Mouse (Mus musculus) hindbrain, embryonic 14.5 days (tissue): ENCODE data around the gene Zcchc14. TPM values are rescaled to one million over a fixed set of nuclear protein-coding genes. Genes with fewer than 3 reads are reported as not detected.
"Not testable (repeated sequence)": the region's sequence is repeated elsewhere in the genome, so short reads cannot be mapped to it uniquely, and the experiment has no call there.

Source experiments
- ATAC-seq: fragments of 200-750 bp; cut with Nextera tagmentation; 2 replicates; pipeline ENCODE4 v1.8.0; 2017; ENCODE audit warnings: moderate number of reproducible peaks, mild to moderate bottlenecking, moderate TSS enrichment, moderate library complexity; ENCODE audit not compliant: low FRiP score
- DNase-seq: peaks from one replicate; pipeline ENCODE4 v3.0.0-alpha.2; 2015; ENCODE audit warnings: low spot score
- H3K27ac ChIP-seq: fragments of 300-500 bp; sonication (generic); 2 replicates; pipeline ENCODE4 v1.5.1; 2014; ENCODE audit warnings: mild to moderate bottlenecking, moderate library complexity
- H3K27me3 ChIP-seq: fragments of 300-500 bp; sonication (generic); 2 replicates; pipeline ENCODE4 v1.6.1; 2014; ENCODE audit warnings: mild to moderate bottlenecking, low read length, mixed read lengths; ENCODE audit not compliant: control insufficient read depth, insufficient read depth
- H3K36me3 ChIP-seq: fragments of 300-500 bp; sonication (generic); replicated peaks from 2 replicates; pipeline ENCODE4 v1.6.1; 2014; ENCODE audit not compliant: control insufficient read depth, insufficient read depth
- H3K4me1 ChIP-seq: fragments of 300-500 bp; sonication (generic); replicated peaks from 2 replicates; pipeline ENCODE4 v1.6.1; 2014; ENCODE audit warnings: antibody characterized with exemption, low read length, mixed read lengths; ENCODE audit not compliant: control insufficient read depth, insufficient read depth
- H3K4me2 ChIP-seq: fragments of 300-500 bp; sonication (generic); replicated peaks from 2 replicates; pipeline ENCODE4 v1.6.1; 2014; ENCODE audit warnings: mild to moderate bottlenecking, moderate library complexity
- H3K4me3 ChIP-seq: fragments of 300-500 bp; sonication (generic); replicated peaks from 2 replicates; pipeline ENCODE4 v1.5.1; 2014; ENCODE audit warnings: mild to moderate bottlenecking, low read length
- H3K9ac ChIP-seq: fragments of 300-500 bp; sonication (generic); 2 replicates; pipeline ENCODE4 v1.6.1; 2014
- H3K9me3 ChIP-seq: fragments of 300-500 bp; sonication (generic); 2 replicates; pipeline ENCODE4 v1.6.1; 2016; ENCODE audit warnings: low read length; ENCODE audit not compliant: control insufficient read depth
- WGBS: fragments of 180-500 bp; shearing (Covaris S2); extraction: QIAGEN DNeasy Blood & Tissue Kit; methylation state at CpG from one replicate; pipeline ENCODE4 v1.1.7; 2014; 5-methylcytosine and 5-hydroxymethylcytosine counted together
- polyA plus RNA-seq: library from polyadenylated mRNA; unstranded; fragments of >200 nt; fragmentation: Nextera tagmentation; extraction: Ambion mirVana; gene quantifications from 2 replicates; pipeline ENCODE4 v1.2.1, GENCODE M21; 2014

Zcchc14 gene
- polyA plus RNA-seq, 1 experiment from 2014 or later: 35.6 TPM

DNA sequence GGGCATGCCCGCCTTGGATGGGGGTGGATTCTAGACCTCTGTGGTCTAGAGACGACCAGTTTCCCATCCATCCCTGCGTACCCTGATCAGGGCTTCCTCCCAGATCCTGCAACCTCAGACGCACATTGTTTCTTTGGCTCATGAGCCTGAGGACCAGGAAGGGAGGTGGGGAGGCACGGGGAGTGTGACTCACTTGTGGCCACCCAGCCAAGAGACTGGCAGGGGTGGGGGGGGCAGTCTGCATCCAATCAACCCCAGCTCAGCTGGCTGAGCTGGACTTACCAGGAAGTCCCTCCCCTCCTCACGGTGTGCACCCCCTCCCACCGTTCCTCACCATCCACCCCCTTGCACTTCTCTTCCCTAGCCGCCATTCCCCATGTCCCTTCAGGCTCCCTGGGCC is 16.5 kb upstream of the Zcchc14 start:
- Histone ChIP-seq H3K27me3 (no peaks in the 10 kb centered on the region), H3K27ac (peak overlapping the region; percentile 26; the same call in 1 of the 2 replicates), H3K4me2 (peak overlapping the region; percentile 15; the same call in 1 of the 2 replicates), H3K4me3 (no peak overlapping the region), H3K9me3 (no peaks in the 10 kb centered on the region), H3K9ac (0 out of 2 replicates have a peak overlapping the region, but pooled peaks have one; percentile 9), H3K4me1 (peaks cover 20% of the 10 kb centered on the region), H3K36me3 (no peaks in the 10 kb centered on the region)
- ATAC-seq (no peak), DNase-seq (no peak)
- 21% methylated on average over 8 of the region's 8 CpGs for WGBS

DNA sequence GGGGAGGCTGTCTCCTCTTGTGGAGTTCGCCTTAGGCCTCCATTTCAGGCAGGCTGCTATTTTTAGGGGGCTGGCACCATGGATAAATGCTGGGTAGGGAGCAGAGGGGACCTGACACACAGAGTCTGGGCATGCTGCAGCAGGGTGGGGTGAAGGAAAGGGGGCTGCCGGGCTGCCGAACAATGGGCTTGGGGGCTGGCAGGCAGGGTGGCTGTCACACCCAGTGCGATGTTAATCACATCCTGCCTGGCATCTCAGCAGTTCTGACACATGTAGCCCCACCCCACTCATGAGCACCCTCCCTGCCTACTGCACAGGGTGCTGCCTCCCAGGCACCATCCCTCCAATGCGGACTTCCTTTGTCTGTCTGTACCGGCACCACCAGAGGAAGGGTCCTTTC is 15.9 kb upstream of the Zcchc14 start:
- H3K27me3 ChIP-seq: no peaks in the 10 kb centered on the region
- no peak for DNase-seq
- peak; percentile 21; the same call in 1 of the 2 replicates for ATAC-seq

DNA sequence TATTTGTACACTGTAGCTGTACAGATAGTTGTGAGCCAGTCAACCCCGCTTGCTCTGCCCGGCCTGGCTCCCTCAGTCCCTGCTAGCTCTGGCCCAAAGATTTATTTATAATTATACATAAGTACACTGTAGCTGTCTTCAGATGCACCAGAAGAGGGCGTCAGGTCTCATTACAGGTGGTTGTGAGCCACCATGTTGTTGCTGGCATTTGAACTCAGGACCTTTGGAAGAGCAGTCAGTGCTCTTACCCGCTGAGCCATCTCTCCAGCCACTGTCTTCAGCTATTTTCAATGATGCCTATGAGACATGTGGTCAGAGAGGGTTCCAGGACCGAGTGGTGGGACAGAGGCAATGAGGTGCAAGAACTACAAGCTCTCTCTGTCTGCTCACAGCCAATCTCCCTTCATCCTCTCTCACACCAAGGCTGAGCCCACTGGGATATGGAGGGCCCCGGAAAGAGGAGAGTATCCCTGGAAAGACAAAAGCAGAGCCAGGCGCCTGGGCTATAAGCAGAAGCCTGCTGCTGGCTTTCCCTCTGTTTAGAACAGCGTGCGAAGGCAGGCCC is 15.3 kb upstream of the Zcchc14 start:
- DNase-seq, H3K27ac ChIP-seq, H3K9me3 ChIP-seq, H3K36me3 ChIP-seq, ATAC-seq, H3K4me2 ChIP-seq, H3K27me3 ChIP-seq, H3K9ac ChIP-seq, H3K4me3 ChIP-seq: not testable (repeated sequence)
- H3K4me1 ChIP-seq: peaks cover 20% of the 10 kb centered on the region
- 74% methylated on average over 9 of the region's 9 CpGs for WGBS

More for the DNA sequence above, 15.9 kb upstream of the Zcchc14 start:
- H3K4me2 ChIP-seq: no peak overlapping the region
- no peak overlapping the region for H3K4me3 ChIP-seq
- no peaks in the 10 kb centered on the region for H3K9me3 ChIP-seq
- WGBS: 41% methylated on average over 6 of the region's 6 CpGs
- no peaks in the 10 kb centered on the region for H3K36me3 ChIP-seq
- peak overlapping the region; percentile 26; the same call in 1 of the 2 replicates for H3K27ac ChIP-seq
- 0 out of 2 replicates have a peak overlapping the region, but pooled peaks have one; percentile 9 for H3K9ac ChIP-seq
- peaks cover 20% of the 10 kb centered on the region for H3K4me1 ChIP-seq

- H3K4me2 ChIP-seq: peak overlapping the region; percentile 27
- no peak overlapping the region for H3K4me3 ChIP-seq
- peak overlapping the region; percentile 32 for H3K9ac ChIP-seq
- peak; percentile 59; the same call in 1 of the 2 replicates for ATAC-seq
- peaks cover 20% of the 10 kb centered on the region for H3K4me1 ChIP-seq
- WGBS: 5% methylated on average over 16 of the region's 16 CpGs
- H3K27ac ChIP-seq: peak overlapping the region; percentile 59
- H3K36me3 ChIP-seq: no peaks in the 10 kb centered on the region
- peak; percentile 62 for DNase-seq
- no peaks in the 10 kb centered on the region for H3K27me3 ChIP-seq
- H3K9me3 ChIP-seq: no peaks in the 10 kb centered on the region
Measured at GRCm38 (mm10) chr8:121665329-121665728, 12.6 kb upstream of the Zcchc14 start.

DNA sequence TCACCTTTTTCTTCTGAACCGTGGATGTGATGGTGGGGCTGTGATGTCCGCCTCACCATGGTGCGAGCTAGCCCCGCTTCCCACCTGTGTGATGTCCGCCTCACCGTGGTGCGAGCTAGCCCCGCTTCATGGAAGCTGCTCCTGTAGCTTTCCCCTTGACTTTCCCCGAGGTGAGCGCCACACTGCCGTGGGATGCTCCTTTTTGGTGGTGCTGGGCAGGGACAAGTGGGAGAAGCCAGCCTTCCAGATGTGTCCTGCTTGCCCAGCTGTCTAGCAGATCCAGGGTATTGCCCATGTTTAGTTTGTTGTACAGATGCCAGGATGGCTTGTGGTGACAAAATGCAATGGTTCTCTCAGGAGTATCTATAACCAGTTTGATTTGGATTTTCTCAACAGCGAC is 10.4 kb upstream of the Zcchc14 start:
- H3K9ac ChIP-seq: no peak overlapping the region
- ATAC-seq (no peak), DNase-seq (no peak)
- H3K4me1 ChIP-seq: peaks cover 10% of the 10 kb centered on the region
- 93% methylated on average over 12 of the region's 12 CpGs for WGBS
- no peaks in the 10 kb centered on the region for H3K27me3 ChIP-seq
- H3K4me3 ChIP-seq: no peak overlapping the region
- H3K27ac ChIP-seq: no peak overlapping the region
- H3K9me3 ChIP-seq: no peaks in the 10 kb centered on the region
- no peaks in the 10 kb centered on the region for H3K36me3 ChIP-seq
- no peak overlapping the region for H3K4me2 ChIP-seq

GRCm38 (mm10) chr8:121661631-121662357 is 9.1 kb upstream of the Zcchc14 start:
- DNase-seq (no peak), ATAC-seq (no peak)
- H3K9me3 ChIP-seq: no peaks in the 10 kb centered on the region
- H3K4me3 ChIP-seq: no peak overlapping the region
- H3K36me3 ChIP-seq: no peaks in the 10 kb centered on the region
- no peak overlapping the region for H3K4me2 ChIP-seq
- 89% methylated on average over 18 of the region's 18 CpGs for WGBS
- H3K27ac ChIP-seq: no peak overlapping the region
- H3K9ac ChIP-seq: no peak overlapping the region
- H3K27me3 ChIP-seq: no peaks in the 10 kb centered on the region
- H3K4me1 ChIP-seq: peaks cover 10% of the 10 kb centered on the region

DNA sequence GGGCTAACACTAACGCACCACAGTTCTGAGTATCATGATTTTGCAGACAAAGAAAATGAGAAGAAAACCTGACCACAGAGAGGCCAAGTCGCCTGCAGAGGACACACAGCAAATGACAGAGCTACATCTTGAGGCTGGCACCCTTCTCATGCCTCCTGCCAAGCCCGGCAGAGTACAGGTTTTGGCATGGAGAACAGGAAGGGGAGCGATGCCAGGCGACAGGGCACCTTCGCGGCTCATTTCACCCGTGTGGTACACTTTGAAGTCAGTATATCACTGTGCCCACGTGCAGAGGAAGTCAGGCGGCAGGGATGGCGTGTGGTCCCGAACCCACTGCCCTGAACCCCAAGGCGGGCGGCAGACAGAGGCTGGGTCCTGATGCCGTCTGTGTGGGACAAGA is 7.9 kb upstream of the Zcchc14 start:
- no peak for ATAC-seq
- H3K4me2 ChIP-seq: no peak overlapping the region
- H3K4me1 ChIP-seq: peaks cover 9% of the 10 kb centered on the region
- H3K27me3 ChIP-seq: no peaks in the 10 kb centered on the region
- DNase-seq: no peak
- H3K27ac ChIP-seq: no peak overlapping the region
- no peaks in the 10 kb centered on the region for H3K36me3 ChIP-seq
- H3K9me3 ChIP-seq: no peaks in the 10 kb centered on the region
- 73% methylated on average over 15 of the region's 15 CpGs for WGBS
- no peak overlapping the region for H3K9ac ChIP-seq
- no peak overlapping the region for H3K4me3 ChIP-seq

GRCm38 (mm10) chr8:121654966-121655494 is 2.3 kb upstream of the Zcchc14 start:
- H3K27ac ChIP-seq: no peak overlapping the region
- H3K9me3 ChIP-seq: no peaks in the 10 kb centered on the region
- no peak overlapping the region for H3K4me2 ChIP-seq
- H3K9ac ChIP-seq: 0 out of 2 replicates have a peak overlapping the region, but pooled peaks have one; percentile 88
- H3K36me3 ChIP-seq: no peaks in the 10 kb centered on the region
- peaks cover 29% of the 10 kb centered on the region for H3K4me1 ChIP-seq
- no peak for ATAC-seq
- no peaks in the 10 kb centered on the region for H3K27me3 ChIP-seq
- no peak for DNase-seq
- WGBS: 84% methylated on average over 14 of the region's 14 CpGs
- no peak overlapping the region for H3K4me3 ChIP-seq

GRCm38 (mm10) chr8:121654131-121654530 is 1.4 kb upstream of the Zcchc14 start:
- H3K4me3 ChIP-seq: peak overlapping the region; percentile 83
- ATAC-seq: no peak
- no peak for DNase-seq
- peak overlapping the region; percentile 88 for H3K9ac ChIP-seq
- no peaks in the 10 kb centered on the region for H3K9me3 ChIP-seq
- peaks cover 38% of the 10 kb centered on the region for H3K4me1 ChIP-seq
- H3K27me3 ChIP-seq: no peaks in the 10 kb centered on the region
- H3K4me2 ChIP-seq: peak overlapping the region; percentile 84
- WGBS: 71% methylated on average over 4 of the region's 4 CpGs
- H3K27ac ChIP-seq: peak overlapping the region; percentile 99
- H3K36me3 ChIP-seq: no peaks in the 10 kb centered on the region
